Mouse (Mus musculus) forebrain, embryonic 15.5 days (tissue): ENCODE data around the gene Nol4l. TPM values are rescaled to one million over a fixed set of nuclear protein-coding genes. Genes with fewer than 3 reads are reported as not detected.

Experiments used
- ATAC-seq: fragments of 200-750 bp; cut with Nextera tagmentation; replicated peaks from 2 replicates; pipeline ENCODE4 v1.8.0; 2017; ENCODE audit warnings: mild to moderate bottlenecking, moderate TSS enrichment, moderate library complexity
- H3K27ac ChIP-seq: fragments of 300-500 bp; sonication (generic); replicated peaks from 2 replicates; pipeline ENCODE4 v1.5.1; 2015; ENCODE audit warnings: mild to moderate bottlenecking, inconsistent platforms
- H3K27me3 ChIP-seq: fragments of 300-500 bp; sonication (generic); 2 replicates; pipeline ENCODE4 v1.6.1; 2015; ENCODE audit warnings: inconsistent platforms
- H3K36me3 ChIP-seq: fragments of 300-500 bp; sonication (generic); 2 replicates; pipeline ENCODE4 v1.6.1; 2015; ENCODE audit warnings: mild to moderate bottlenecking, inconsistent platforms
- H3K4me1 ChIP-seq: fragments of 300-500 bp; sonication (generic); 2 replicates; pipeline ENCODE4 v1.6.1; 2015; ENCODE audit warnings: inconsistent platforms
- H3K4me2 ChIP-seq: fragments of 300-500 bp; sonication (generic); replicated peaks from 2 replicates; pipeline ENCODE4 v1.6.1; 2015; ENCODE audit warnings: mild to moderate bottlenecking, inconsistent platforms
- H3K4me3 ChIP-seq: fragments of 300-500 bp; sonication (generic); 2 replicates; pipeline ENCODE4 v1.5.1; 2015; ENCODE audit warnings: mild to moderate bottlenecking, inconsistent platforms
- H3K9ac ChIP-seq: fragments of 300-500 bp; sonication (generic); replicated peaks from 2 replicates; pipeline ENCODE4 v1.6.1; 2015; ENCODE audit warnings: mild to moderate bottlenecking, inconsistent platforms
- H3K9me3 ChIP-seq: fragments of 300-500 bp; sonication (generic); 2 replicates; pipeline ENCODE4 v1.6.1; 2016; ENCODE audit warnings: inconsistent platforms
- WGBS: fragments of 180-500 bp; shearing (Covaris S2); methylation state at CpG from one replicate; pipeline ENCODE4 v1.1.7; 2015; ENCODE audit warnings: mixed read lengths; 5-methylcytosine and 5-hydroxymethylcytosine counted together
- polyA plus RNA-seq: library from polyadenylated mRNA; unstranded; fragments of >200 nt; fragmentation: Nextera tagmentation; extraction: Ambion mirVana; gene quantifications from 2 replicates; pipeline ENCODE4 v1.2.1, GENCODE M21; 2015

Gene Nol4l
- polyA plus RNA-seq, 1 experiment from 2014 or later = 44.8 TPM

- no peak for ATAC-seq
- no peaks in the 10 kb centered on the region; the same call in 1 of the 2 replicates for H3K27me3 ChIP-seq
- H3K4me2 ChIP-seq = no peak overlapping the region
- no peak overlapping the region for H3K4me3 ChIP-seq
- WGBS = 79% methylated on average over 1 of the region's 1 CpGs
- H3K4me1 ChIP-seq = peaks cover 5% of the 10 kb centered on the region; the same call in 1 of the 2 replicates
- H3K27ac ChIP-seq = no peak overlapping the region
- H3K9me3 ChIP-seq = no peaks in the 10 kb centered on the region
- no peak overlapping the region for H3K9ac ChIP-seq
- no peaks in the 10 kb centered on the region for H3K36me3 ChIP-seq
These were observed 4.2 kb upstream of the Nol4l start for GRCm38 (mm10) chr2:153533981-153534380.

GRCm38 (mm10) chr2:153530948-153531347, 1.2 kb upstream of the Nol4l start:
- Histone ChIP-seq H3K4me2 (no peak overlapping the region), H3K9me3 (no peaks in the 10 kb centered on the region), H3K36me3 (no peaks in the 10 kb centered on the region), H3K9ac (no peak overlapping the region), H3K27ac (no peak overlapping the region), H3K4me3 (no peak overlapping the region), H3K4me1 (peaks cover 22% of the 10 kb centered on the region), H3K27me3 (no peaks in the 10 kb centered on the region; the same call in 1 of the 2 replicates)
- WGBS = 48% methylated on average over 5 of the region's 5 CpGs
- no peak for ATAC-seq

- peaks cover 26% of the 10 kb centered on the region for H3K4me1 ChIP-seq
- no peaks in the 10 kb centered on the region; the same call in 1 of the 2 replicates for H3K27me3 ChIP-seq
- peak overlapping the region; percentile 80 for H3K4me3 ChIP-seq
- peak overlapping the region; percentile 73 for H3K4me2 ChIP-seq
- no peaks in the 10 kb centered on the region for H3K9me3 ChIP-seq
- WGBS = under 1% methylated on average over 42 of the region's 53 CpGs
- no peaks in the 10 kb centered on the region for H3K36me3 ChIP-seq
- peak; percentile 7; the same call in 1 of the 2 replicates for ATAC-seq
- peak overlapping the region; percentile 59 for H3K9ac ChIP-seq
- H3K27ac ChIP-seq = peak overlapping the region; percentile 76
These were observed 398 bp downstream of the Nol4l start for GRCm38 (mm10) chr2:153529365-153529781.

- peak; percentile 56 for ATAC-seq
- Histone ChIP-seq H3K27ac (peak overlapping the region; percentile 76), H3K4me3 (peak overlapping the region; percentile 80), H3K4me1 (peaks cover 26% of the 10 kb centered on the region), H3K27me3 (no peaks in the 10 kb centered on the region; the same call in 1 of the 2 replicates), H3K9ac (peak overlapping the region; percentile 59), H3K4me2 (peak overlapping the region; percentile 73), H3K9me3 (no peaks in the 10 kb centered on the region), H3K36me3 (no peaks in the 10 kb centered on the region)
- WGBS = under 1% methylated on average over 39 of the region's 70 CpGs
These were observed 1.0 kb downstream of the Nol4l start for GRCm38 (mm10) chr2:153528571-153529364.

GRCm38 (mm10) chr2:153527580-153528531, 1.9 kb downstream of the Nol4l start:
- peak overlapping the region; percentile 73 for H3K4me2 ChIP-seq
- H3K9ac ChIP-seq = peak overlapping the region; percentile 59
- H3K9me3 ChIP-seq = no peaks in the 10 kb centered on the region
- WGBS = 2% methylated on average over 63 of the region's 85 CpGs
- H3K27ac ChIP-seq = peak overlapping the region; percentile 76
- peak overlapping the region; percentile 80 for H3K4me3 ChIP-seq
- no peaks in the 10 kb centered on the region for H3K36me3 ChIP-seq
- no peaks in the 10 kb centered on the region; the same call in 1 of the 2 replicates for H3K27me3 ChIP-seq
- H3K4me1 ChIP-seq = peaks cover 27% of the 10 kb centered on the region
- ATAC-seq = peak; percentile 27

GRCm38 (mm10) chr2:153526850-153527530, 2.8 kb downstream of the Nol4l start:
- H3K27ac ChIP-seq = peak overlapping the region; percentile 76
- H3K4me3 ChIP-seq = peak overlapping the region; percentile 80
- ATAC-seq = no peak
- H3K4me2 ChIP-seq = peak overlapping the region; percentile 73
- no peaks in the 10 kb centered on the region; the same call in 1 of the 2 replicates for H3K27me3 ChIP-seq
- WGBS = 47% methylated on average over 9 of the region's 9 CpGs
- no peaks in the 10 kb centered on the region for H3K9me3 ChIP-seq
- H3K36me3 ChIP-seq = no peaks in the 10 kb centered on the region
- peak overlapping the region; percentile 59; the same call in 1 of the 2 replicates for H3K9ac ChIP-seq
- H3K4me1 ChIP-seq = peaks cover 36% of the 10 kb centered on the region

- peaks cover 37% of the 10 kb centered on the region for H3K4me1 ChIP-seq
- H3K9me3 ChIP-seq = no peaks in the 10 kb centered on the region
- no peak overlapping the region for H3K9ac ChIP-seq
- no peak for ATAC-seq
- H3K27me3 ChIP-seq = no peaks in the 10 kb centered on the region; the same call in 1 of the 2 replicates
- H3K36me3 ChIP-seq = no peaks in the 10 kb centered on the region
- WGBS = 15% methylated on average over 10 of the region's 10 CpGs
- H3K4me3 ChIP-seq = no peak overlapping the region
- H3K4me2 ChIP-seq = no peak overlapping the region
- no peak overlapping the region for H3K27ac ChIP-seq
These were observed 3.9 kb downstream of the Nol4l start for GRCm38 (mm10) chr2:153525906-153526311.

- no peak for ATAC-seq
- Histone ChIP-seq H3K4me3 (no peak overlapping the region), H3K27me3 (no peaks in the 10 kb centered on the region), H3K27ac (no peak overlapping the region), H3K4me2 (no peak overlapping the region), H3K4me1 (peaks cover 32% of the 10 kb centered on the region), H3K9me3 (no peaks in the 10 kb centered on the region), H3K9ac (no peak overlapping the region), H3K36me3 (no peaks in the 10 kb centered on the region)
- 67% methylated on average over 2 of the region's 2 CpGs for WGBS
These were observed 5.0 kb downstream of the Nol4l start for GRCm38 (mm10) chr2:153524727-153525126.

GRCm38 (mm10) chr2:153523656-153524055, 6.1 kb downstream of the Nol4l start:
- H3K9me3 ChIP-seq = no peaks in the 10 kb centered on the region
- H3K4me1 ChIP-seq = peaks cover 32% of the 10 kb centered on the region
- WGBS = 81% methylated on average over 12 of the region's 12 CpGs
- no peak overlapping the region for H3K4me3 ChIP-seq
- no peak overlapping the region for H3K27ac ChIP-seq
- no peak for ATAC-seq
- H3K4me2 ChIP-seq = no peak overlapping the region
- no peaks in the 10 kb centered on the region for H3K36me3 ChIP-seq
- H3K27me3 ChIP-seq = no peaks in the 10 kb centered on the region
- no peak overlapping the region for H3K9ac ChIP-seq

GRCm38 (mm10) chr2:153523143-153523542, 6.6 kb downstream of the Nol4l start:
- WGBS = 65% methylated on average over 9 of the region's 9 CpGs
- Histone ChIP-seq H3K9me3 (no peaks in the 10 kb centered on the region), H3K9ac (no peak overlapping the region), H3K36me3 (no peaks in the 10 kb centered on the region), H3K27me3 (no peaks in the 10 kb centered on the region), H3K4me2 (no peak overlapping the region), H3K4me1 (peaks cover 32% of the 10 kb centered on the region), H3K27ac (no peak overlapping the region), H3K4me3 (no peak overlapping the region)
- no peak for ATAC-seq

GRCm38 (mm10) chr2:153522270-153522669, 7.5 kb downstream of the Nol4l start:
- WGBS = 26% methylated on average over 4 of the region's 4 CpGs
- H3K4me2 ChIP-seq = no peak overlapping the region
- no peaks in the 10 kb centered on the region for H3K9me3 ChIP-seq
- H3K4me3 ChIP-seq = no peak overlapping the region
- H3K36me3 ChIP-seq = no peaks in the 10 kb centered on the region
- H3K4me1 ChIP-seq = peaks cover 28% of the 10 kb centered on the region
- H3K27me3 ChIP-seq = no peaks in the 10 kb centered on the region
- H3K27ac ChIP-seq = no peak overlapping the region; the same call in 1 of the 2 replicates
- peak; percentile 52 for ATAC-seq
- no peak overlapping the region for H3K9ac ChIP-seq
